Comparison of ENCODE assay signal across 14 mouse cellular contexts in the genomic region with DNA sequence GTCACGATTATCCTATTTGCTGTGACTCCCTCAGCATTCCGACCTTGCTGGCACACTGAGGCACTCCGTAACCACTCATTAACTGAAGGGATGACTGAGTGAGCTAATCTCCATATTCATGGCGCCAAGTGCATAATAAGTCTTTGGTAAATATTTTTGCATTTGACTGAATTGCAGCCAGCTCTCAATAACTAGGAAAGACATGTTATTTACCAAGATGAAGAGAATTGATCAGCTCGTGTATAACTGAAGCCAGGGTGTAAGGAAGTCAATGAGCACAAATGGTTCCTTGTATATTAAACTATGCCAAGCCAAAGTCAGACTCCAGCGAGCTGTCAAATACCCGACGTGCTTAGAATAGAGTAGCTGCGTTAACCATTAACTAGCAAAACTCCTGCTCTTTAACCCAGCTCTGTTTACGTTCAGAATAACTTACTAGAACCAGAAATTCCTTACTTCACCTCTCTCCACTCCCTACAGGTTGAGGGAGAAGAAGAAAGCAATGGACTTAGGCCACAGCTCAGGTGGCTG.
A peak's percentile ranks its signal among the peaks of the same experiment; 100 is the strongest.
DNase-seq lines count a peak whose midpoint lies in the region; ATAC-seq lines count a peak whose summit lies in the region.
"Had no signal": no experiment of that assay in that cellular context is flagged by ENCODE, and none has a peak within 500 bp of the region (broad histone marks: within the 10 kb centered on the region; RNA-seq: fewer than 3 reads in every experiment).

No protein-coding gene starts in this region.

- H3K27me3 ChIP-seq in forebrain, embryonic 14.5 days (replicated peaks; ENCODE audit: control insufficient read depth, insufficient read depth, low read length) = no peaks in the 10 kb centered on the region
- H3K27me3 ChIP-seq in forebrain, embryonic 10.5 days (ENCODE audit: poor library complexity, severe bottlenecking) = no peaks in the 10 kb centered on the region
- no peaks in the 10 kb centered on the region for H3K27me3 ChIP-seq in midbrain, embryonic 15.5 days (replicated peaks)
- H3K27me3 ChIP-seq in midbrain, embryonic 10.5 days (ENCODE audit: low read depth, poor library complexity, severe bottlenecking) = no peaks in the 10 kb centered on the region
- H3K27me3 ChIP-seq: heart, embryonic 15.5 days; megakaryocyte, embryonic 14.5 days had no signal

- H3K4me1 ChIP-seq in forebrain, embryonic 14.5 days (ENCODE audit: control insufficient read depth, insufficient read depth, low read length) = peaks cover 10% of the 10 kb centered on the region; the same call in 1 of the 2 replicates
- no peaks in the 10 kb centered on the region for H3K4me1 ChIP-seq in forebrain, embryonic 10.5 days
- H3K4me1 ChIP-seq in midbrain, embryonic 15.5 days = peaks cover 7% of the 10 kb centered on the region; the same call in 1 of the 2 replicates
- no peaks in the 10 kb centered on the region for H3K4me1 ChIP-seq in midbrain, embryonic 10.5 days
- H3K4me1 ChIP-seq: heart, embryonic 15.5 days; megakaryocyte, embryonic 14.5 days had no signal

- ATAC-seq in forebrain, embryonic 14.5 days = peak; percentile 70
- peak; percentile 72; the same call in 1 of the 2 replicates for ATAC-seq in midbrain, embryonic 15.5 days (replicated peaks)
- no peak for ATAC-seq in erythroid progenitor cell, adult 5-6 weeks (replicated peaks; ENCODE audit: low FRiP score, poor library complexity, severe bottlenecking)
- ATAC-seq: activated CD4-positive, CD25-positive, alpha-beta regulatory T cell, adult 4 months had no signal

- DNase-seq in forebrain, embryonic 14.5 days (ENCODE audit: low spot score) = peak; percentile 74
- DNase-seq in forebrain, embryonic 10.5 days (ENCODE audit: extremely low spot score, low spot score) = no peak
- DNase-seq in midbrain, embryonic 10.5 days (ENCODE audit: low spot score) = no peak
- peak; percentile 56 to 91 for DNase-seq in kidney, postnatal 36 days
- peak; percentile 81 for DNase-seq in yolk sac, embryonic 10.5 days (ENCODE audit: low spot score)
- DNase-seq in ovary, adult 18-20 months (ENCODE audit: low spot score) = no peak
- DNase-seq: cerebellum, postnatal 14 days; gastrocnemius, postnatal 14 days; right cerebral cortex, postnatal 4 days had no signal

- no peaks in the 10 kb centered on the region for H3K9me3 ChIP-seq in forebrain, embryonic 14.5 days (replicated peaks; ENCODE audit: control insufficient read depth, low read length)
- no peaks in the 10 kb centered on the region for H3K9me3 ChIP-seq in forebrain, embryonic 10.5 days
- no peaks in the 10 kb centered on the region for H3K9me3 ChIP-seq in midbrain, embryonic 15.5 days
- no peaks in the 10 kb centered on the region for H3K9me3 ChIP-seq in midbrain, embryonic 10.5 days (replicated peaks)
- H3K9me3 ChIP-seq: heart, embryonic 15.5 days had no signal

- H3K4me2 ChIP-seq in forebrain, embryonic 14.5 days (ENCODE audit: low read length) = no peak overlapping the region
- no peak overlapping the region for H3K4me2 ChIP-seq in midbrain, embryonic 15.5 days
- H3K4me2 ChIP-seq: heart, embryonic 15.5 days had no signal

- 27% methylated on average over 10 of the region's 10 CpGs for WGBS in forebrain, embryonic 14.5 days
- WGBS in forebrain, embryonic 10.5 days = 79% methylated on average over 10 of the region's 10 CpGs
- 45% methylated on average over 10 of the region's 10 CpGs for WGBS in midbrain, embryonic 15.5 days
- 81% methylated on average over 10 of the region's 10 CpGs for WGBS in midbrain, embryonic 10.5 days

- no peak overlapping the region for H3K9ac ChIP-seq in forebrain, embryonic 14.5 days (ENCODE audit: low read length)
- H3K9ac ChIP-seq in midbrain, embryonic 15.5 days = no peak overlapping the region
- H3K9ac ChIP-seq: heart, embryonic 15.5 days had no signal

- H3K27ac ChIP-seq in forebrain, embryonic 14.5 days (ENCODE audit: low read depth, low read length) = no peak overlapping the region
- H3K27ac ChIP-seq in forebrain, embryonic 10.5 days = no peak overlapping the region
- H3K27ac ChIP-seq in midbrain, embryonic 15.5 days = no peak overlapping the region
- H3K27ac ChIP-seq in midbrain, embryonic 10.5 days (replicated peaks) = no peak overlapping the region
- H3K27ac ChIP-seq: heart, embryonic 15.5 days had no signal

- H3K36me3 ChIP-seq in forebrain, embryonic 14.5 days (ENCODE audit: control insufficient read depth, insufficient read depth, low read length) = no peaks in the 10 kb centered on the region
- no peaks in the 10 kb centered on the region for H3K36me3 ChIP-seq in forebrain, embryonic 10.5 days (replicated peaks)
- H3K36me3 ChIP-seq in midbrain, embryonic 15.5 days (replicated peaks) = no peaks in the 10 kb centered on the region
- no peaks in the 10 kb centered on the region for H3K36me3 ChIP-seq in midbrain, embryonic 10.5 days
- H3K36me3 ChIP-seq: heart, embryonic 15.5 days had no signal

- no peak overlapping the region for H3K4me3 ChIP-seq in forebrain, embryonic 14.5 days (ENCODE audit: low read depth, low read length)
- H3K4me3 ChIP-seq in forebrain, embryonic 10.5 days = no peak overlapping the region
- no peak overlapping the region for H3K4me3 ChIP-seq in midbrain, embryonic 15.5 days
- H3K4me3 ChIP-seq in midbrain, embryonic 10.5 days = no peak overlapping the region
- H3K4me3 ChIP-seq: heart, embryonic 15.5 days had no signal

Comparison
In these comparisons a context has a peak if more than half of its experiments do, and no peak if none do; other contexts are left out.
1. DNase-seq: peak in forebrain, embryonic 14.5 days (single experiment), kidney, postnatal 36 days (2 of 2) and yolk sac, embryonic 10.5 days (single experiment); none in forebrain, embryonic 10.5 days (single experiment), midbrain, embryonic 10.5 days (single experiment) and ovary, adult 18-20 months (single experiment).